Mouse (Mus musculus): ENCODE measurements around the gene Ighmbp2. TPM values are rescaled to one million over a fixed set of nuclear protein-coding genes. Genes with fewer than 3 reads are reported as not detected.

Ighmbp2 gene
- total and polyA plus RNA-seq, 3 experiments = 7.1 to 11.2 (median 10.3) TPM

DNA sequence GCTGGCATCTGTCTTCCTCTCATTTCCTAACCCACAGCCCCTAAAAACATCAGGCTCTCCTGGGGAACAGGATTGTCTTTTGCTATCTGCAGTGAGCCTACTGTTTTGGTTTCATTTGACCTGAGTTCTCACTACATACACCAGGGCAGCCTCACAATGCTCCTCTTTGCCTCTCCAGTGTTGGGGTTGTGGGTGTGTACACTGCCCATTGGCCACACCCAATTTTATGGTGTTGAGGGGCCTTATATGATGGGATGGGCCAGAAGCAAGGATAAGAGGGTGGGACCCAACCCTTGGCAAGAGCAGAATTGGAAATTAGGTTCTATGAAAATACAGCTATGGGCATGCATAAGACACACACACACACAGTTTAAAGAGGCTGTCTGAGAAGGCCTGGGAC lies 14.2 kb upstream of the Ighmbp2 start:
- dilution Hi-C loops (cut with MboI; ENCODE audit: extremely low pct_ligation_motif_present, extremely low pct_unique_long_range_greater_than_20kb, low sequenced_read_pairs) = no loop called here

DNA sequence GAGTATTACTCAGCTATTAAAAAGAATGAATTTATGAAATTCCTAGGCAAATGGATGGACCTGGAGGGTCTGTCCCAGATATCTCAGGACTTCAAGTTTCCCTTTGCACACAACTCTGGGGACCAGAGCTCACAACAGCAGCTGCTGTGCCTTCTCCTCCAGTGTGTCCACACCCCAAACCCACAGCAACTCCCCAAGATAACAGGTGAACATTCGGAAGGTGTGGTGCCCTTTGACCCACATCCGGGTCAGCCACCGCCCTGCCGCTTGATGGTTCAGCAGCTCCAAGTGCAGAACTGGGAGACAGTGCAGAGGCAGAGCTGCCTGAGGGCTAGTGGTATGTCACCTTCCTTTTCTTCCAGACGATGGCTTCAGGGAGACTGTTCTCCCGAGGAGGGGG lies 12.4 kb upstream of the Ighmbp2 start:
- Histone ChIP-seq H3K27ac (ENCODE audit: insufficient read depth, low read depth) (no peak overlapping the region), H3K4me2 (ENCODE audit: insufficient read depth, low read depth, poor library complexity, severe bottlenecking) (no peak overlapping the region), H3K9me3 (replicated peaks; ENCODE audit: low read length) (no peaks in the 10 kb centered on the region), H3K27me3 (replicated peaks) (no peaks in the 10 kb centered on the region), H3K9ac (ENCODE audit: insufficient read depth, low read depth) (no peak overlapping the region), H3K4me1 (ENCODE audit: control insufficient read depth in 1 of 2, insufficient read depth in 2 of 2) (no peaks in the 10 kb centered on the region), H3K79me2 (replicated peaks; ENCODE audit: control insufficient read depth, extremely low read depth, insufficient read depth, poor library complexity, severe bottlenecking) (no peaks in the 10 kb centered on the region), H3K4me3 (replicated peaks in 1 of 3; ENCODE audit: low read depth in 2 of 3, low read length in 2 of 3, poor library complexity in 1 of 3) (no peak overlapping the region), H3K36me3 (replicated peaks in 1 of 2; ENCODE audit: control insufficient read depth in 1 of 2, insufficient read depth in 1 of 2, low read length in 1 of 2) (peaks cover 13 to 41% of the 10 kb centered on the region in 2 experiments)
- dilution Hi-C loops (cut with MboI; ENCODE audit: extremely low pct_ligation_motif_present, extremely low pct_unique_long_range_greater_than_20kb, low sequenced_read_pairs) = no loop called here
- no peak for DNase-seq (ENCODE audit: extremely low read depth)
- in situ Hi-C loops (cut with MboI; ENCODE audit: low pct_ligation_motif_present, low pct_unique_long_range_greater_than_20kb, low sequenced_read_pairs) = no loop called here
- TF ChIP-seq ETS1 (conservative IDR thresholded peaks at IDR 0.05; ENCODE audit: low read depth, low read length) (no peak), BHLHE40 (IDR thresholded peaks at IDR 0.05; ENCODE audit: low read depth, low read length) (no peak), E2F4 (IDR thresholded peaks at IDR 0.05; ENCODE audit: insufficient replicate concordance, low read depth, low read length) (no peak), CHD2 (IDR thresholded peaks at IDR 0.05; ENCODE audit: low read length) (no peak), POLR2AphosphoS2 (IDR thresholded peaks at IDR 0.05; ENCODE audit: low read depth, low read length) (no peak), SMC3 (IDR thresholded peaks at IDR 0.05; ENCODE audit: low read depth, low read length) (no peak), KAT2A (IDR thresholded peaks at IDR 0.05; ENCODE audit: insufficient replicate concordance, low read length) (no peak), ELF1 (IDR thresholded peaks at IDR 0.05; ENCODE audit: low read depth, low read length) (no peak), UBTF (IDR thresholded peaks at IDR 0.05; ENCODE audit: low read depth, low read length) (no peak), ZKSCAN1 (IDR thresholded peaks at IDR 0.05; ENCODE audit: borderline replicate concordance, low read depth, low read length) (no peak), CTCF (conservative IDR thresholded peaks at IDR 0.05 in 1 of 2, IDR thresholded peaks at IDR 0.05 in 1 of 2; ENCODE audit: low read depth in 2 of 2, low read length in 2 of 2) (no peak), HCFC1 (IDR thresholded peaks at IDR 0.05; ENCODE audit: low read depth, low read length) (no peak), SIN3A (IDR thresholded peaks at IDR 0.05; ENCODE audit: low read length) (no peak)

More for the DNA sequence above, 14.2 kb upstream of the Ighmbp2 start:
- Histone ChIP-seq H3K4me3 (replicated peaks in 1 of 3; ENCODE audit: low read depth in 2 of 3, low read length in 2 of 3, poor library complexity in 1 of 3) (no peak overlapping the region), H3K9ac (ENCODE audit: insufficient read depth, low read depth) (no peak overlapping the region), H3K36me3 (replicated peaks in 1 of 2; ENCODE audit: control insufficient read depth in 1 of 2, insufficient read depth in 1 of 2, low read length in 1 of 2) (peaks cover 0 to 23% of the 10 kb centered on the region in 2 experiments), H3K27ac (ENCODE audit: insufficient read depth, low read depth) (no peak overlapping the region), H3K4me1 (ENCODE audit: control insufficient read depth in 1 of 2, insufficient read depth in 2 of 2) (no peaks in the 10 kb centered on the region), H3K79me2 (replicated peaks; ENCODE audit: control insufficient read depth, extremely low read depth, insufficient read depth, poor library complexity, severe bottlenecking) (no peaks in the 10 kb centered on the region), H3K9me3 (replicated peaks; ENCODE audit: low read length) (no peaks in the 10 kb centered on the region), H3K27me3 (replicated peaks) (no peaks in the 10 kb centered on the region), H3K4me2 (ENCODE audit: insufficient read depth, low read depth, poor library complexity, severe bottlenecking) (no peak overlapping the region)
- in situ Hi-C loops (cut with MboI; ENCODE audit: low pct_ligation_motif_present, low pct_unique_long_range_greater_than_20kb, low sequenced_read_pairs) = no loop called here
- DNase-seq (ENCODE audit: extremely low read depth) = no peak
- no peak for TF ChIP-seq ZKSCAN1 (IDR thresholded peaks at IDR 0.05; ENCODE audit: borderline replicate concordance, low read depth, low read length)
- no peak for TF ChIP-seq JUND (conservative IDR thresholded peaks at IDR 0.05; ENCODE audit: low read depth, low read length)
- TF ChIP-seq EP300 (IDR thresholded peaks at IDR 0.05; ENCODE audit: low read length) = no peak
- TF ChIP-seq UBTF (IDR thresholded peaks at IDR 0.05; ENCODE audit: low read depth, low read length) = no peak
- no peak for TF ChIP-seq ZMIZ1 (IDR thresholded peaks at IDR 0.05; ENCODE audit: low read depth, low read length)
- TF ChIP-seq POLR2A (IDR thresholded peaks at IDR 0.05; ENCODE audit: low read depth, low read length) = no peak
- no peak for TF ChIP-seq RAD21 (IDR thresholded peaks at IDR 0.05; ENCODE audit: low read depth, low read length)
- no peak for TF ChIP-seq E2F4 (IDR thresholded peaks at IDR 0.05; ENCODE audit: insufficient replicate concordance, low read depth, low read length)
- no peak for TF ChIP-seq MAX (IDR thresholded peaks at IDR 0.05; ENCODE audit: low read length)
- TF ChIP-seq TBP (conservative IDR thresholded peaks at IDR 0.05; ENCODE audit: low read depth, low read length) = no peak
- no peak for TF ChIP-seq ELF1 (IDR thresholded peaks at IDR 0.05; ENCODE audit: low read depth, low read length)
- no peak for TF ChIP-seq POLR2AphosphoS2 (IDR thresholded peaks at IDR 0.05; ENCODE audit: low read depth, low read length)
- no peak for TF ChIP-seq RCOR1 (conservative IDR thresholded peaks at IDR 0.05; ENCODE audit: low read depth, low read length)
- TF ChIP-seq ETS1 (conservative IDR thresholded peaks at IDR 0.05; ENCODE audit: low read depth, low read length) = no peak
- no peak for TF ChIP-seq MEF2A (IDR thresholded peaks at IDR 0.05; ENCODE audit: borderline replicate concordance, low read depth, low read length)
- no peak for TF ChIP-seq TCF12 (IDR thresholded peaks at IDR 0.05; ENCODE audit: low read depth, low read length)
- no peak for TF ChIP-seq IRF4 (IDR thresholded peaks at IDR 0.05; ENCODE audit: low read depth, low read length)
- TF ChIP-seq GABPA (IDR thresholded peaks at IDR 0.05; ENCODE audit: insufficient replicate concordance, low read depth, low read length) = no peak
- no peak for TF ChIP-seq SMC3 (IDR thresholded peaks at IDR 0.05; ENCODE audit: low read depth, low read length)
- no peak for TF ChIP-seq MXI1 (IDR thresholded peaks at IDR 0.05; ENCODE audit: low read depth, low read length)

Data from CH12.LX (cell line).